Mouse (Mus musculus) spleen, adult 2 months (tissue): ENCODE data around the gene Itgam.

ENCODE experiments used
- CTCF ChIP-seq: fragments of 200-500 bp; IDR thresholded peaks from 2 replicates; pipeline ENCODE4 v1.5.1; 2011; ENCODE audit warnings: mild to moderate bottlenecking, inconsistent platforms; ENCODE audit not compliant: insufficient read depth, insufficient read length, insufficient replicate concordance; ENCODE audit errors: extremely low read depth
- POLR2A ChIP-seq: fragments of 200-500 bp; IDR thresholded peaks from 2 replicates; pipeline ENCODE4 v1.6.1; 2011; ENCODE audit warnings: low read depth, low read length, inconsistent platforms

DNA sequence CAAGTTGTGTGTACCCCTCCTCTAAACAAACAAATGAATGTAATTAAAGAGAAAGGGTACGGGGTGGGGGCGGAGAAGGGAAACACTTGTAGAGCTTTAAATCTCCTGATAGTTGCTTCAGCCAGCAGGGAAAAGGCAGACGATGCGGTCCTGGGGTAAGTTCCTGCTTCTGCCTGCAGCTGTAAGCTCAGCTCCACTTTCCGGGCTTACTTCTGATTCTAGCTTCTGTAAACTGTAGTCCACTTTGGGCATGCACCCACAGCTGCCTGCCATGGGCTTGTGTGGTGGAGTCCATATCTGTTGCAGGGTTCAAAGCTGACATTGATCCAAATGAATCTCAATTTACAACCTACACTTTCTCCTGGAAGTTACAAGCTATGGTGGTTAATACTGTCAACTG lies 9.4 kb upstream of the Itgam start:
- TF ChIP-seq CTCF (no peak), POLR2A (no peak)
